Comparison of ENCODE assay signal across 12 mouse cellular contexts in genomic region chr15:93433811-93434210, GRCm38 (mm10). TPM values are rescaled to one million over a fixed set of nuclear protein-coding genes. Genes with fewer than 3 reads are reported as not detected.
DNase-seq lines count a peak whose midpoint lies in the region; ATAC-seq and TF ChIP-seq lines count a peak whose summit lies in the region.
"Had no signal": no experiment of that assay in that cellular context is flagged by ENCODE, and none has a peak within 500 bp of the region (broad histone marks: within the 10 kb centered on the region; RNA-seq: fewer than 3 reads in every experiment).

No protein-coding gene starts in this region.

- no peak overlapping the region for H3K27ac ChIP-seq in heart, embryonic 15.5 days
- H3K27ac ChIP-seq in heart, adult 2 months: no peak overlapping the region
- no peak overlapping the region for H3K27ac ChIP-seq in midbrain, embryonic 11.5 days (ENCODE audit: low read depth, low read length)
- no peak overlapping the region for H3K27ac ChIP-seq in midbrain, embryonic 16.5 days (ENCODE audit: low read length)
- no peak overlapping the region for H3K27ac ChIP-seq in neural tube, embryonic 13.5 days (replicated peaks)
- H3K27ac ChIP-seq in layer of hippocampus, adult 2 months: no peak overlapping the region
- H3K27ac ChIP-seq: embryonic facial prominence, embryonic 15.5 days; liver, embryonic 15.5 days; midbrain, embryonic 12.5 days had no signal

- 49% methylated on average over 11 of the region's 11 CpGs for WGBS in heart, embryonic 15.5 days
- 49% methylated on average over 11 of the region's 11 CpGs for WGBS in heart, adult 2 months
- 80% methylated on average over 11 of the region's 11 CpGs for WGBS in midbrain, embryonic 11.5 days
- WGBS in midbrain, embryonic 16.5 days: 76% methylated on average over 11 of the region's 11 CpGs
- 59% methylated on average over 11 of the region's 11 CpGs for WGBS in neural tube, embryonic 13.5 days

- H3K9ac ChIP-seq in heart, embryonic 15.5 days: no peak overlapping the region
- H3K9ac ChIP-seq in heart, adult 2 months (ENCODE audit: low read depth, low read length): no peak overlapping the region
- no peak overlapping the region for H3K9ac ChIP-seq in midbrain, embryonic 11.5 days (ENCODE audit: low read length)
- no peak overlapping the region for H3K9ac ChIP-seq in midbrain, embryonic 16.5 days (ENCODE audit: low read depth, low read length)
- H3K9ac ChIP-seq in neural tube, embryonic 13.5 days: 0 out of 2 replicates have a peak overlapping the region, but pooled peaks have one; percentile 13
- H3K9ac ChIP-seq: embryonic facial prominence, embryonic 15.5 days; liver, embryonic 15.5 days; midbrain, embryonic 12.5 days had no signal

- intact Hi-C loops in heart, adult 2 months (cut with DNase I): no loop called here

- no peak overlapping the region for H3K4me2 ChIP-seq in heart, embryonic 15.5 days
- H3K4me2 ChIP-seq in midbrain, embryonic 11.5 days: no peak overlapping the region
- no peak overlapping the region for H3K4me2 ChIP-seq in midbrain, embryonic 16.5 days (ENCODE audit: low read length)
- no peak overlapping the region for H3K4me2 ChIP-seq in neural tube, embryonic 13.5 days
- H3K4me2 ChIP-seq: embryonic facial prominence, embryonic 15.5 days; liver, embryonic 15.5 days; midbrain, embryonic 12.5 days had no signal

- no peaks in the 10 kb centered on the region for H3K79me2 ChIP-seq in heart, adult 2 months (replicated peaks; ENCODE audit: control insufficient read depth, insufficient read depth, low read length)

- no peak overlapping the region for H3K4me3 ChIP-seq in heart, embryonic 15.5 days
- no peak overlapping the region for H3K4me3 ChIP-seq in heart, adult 2 months
- H3K4me3 ChIP-seq in midbrain, embryonic 11.5 days (ENCODE audit: low read depth, low read length): no peak overlapping the region
- no peak overlapping the region for H3K4me3 ChIP-seq in midbrain, embryonic 16.5 days (ENCODE audit: low read depth, low read length)
- H3K4me3 ChIP-seq in neural tube, embryonic 13.5 days: no peak overlapping the region
- no peak overlapping the region for H3K4me3 ChIP-seq in layer of hippocampus, adult 2 months
- H3K4me3 ChIP-seq: embryonic facial prominence, embryonic 15.5 days; liver, embryonic 15.5 days; midbrain, embryonic 12.5 days had no signal

- TF ChIP-seq POLR2A in heart, adult 2 months (IDR thresholded peaks at IDR 0.05; ENCODE audit: insufficient read depth, low read depth, low read length): no peak

- TF ChIP-seq CTCF in heart, adult 2 months (IDR thresholded peaks at IDR 0.05): no peak
- TF ChIP-seq CTCF in layer of hippocampus, adult 2 months (conservative IDR thresholded peaks at IDR 0.05): no peak

- 0 out of 2 replicates have a peak, but pooled peaks cover 2% of the 10 kb centered on the region for H3K4me1 ChIP-seq in heart, embryonic 15.5 days (replicated peaks)
- no peaks in the 10 kb centered on the region for H3K4me1 ChIP-seq in heart, adult 2 months (ENCODE audit: control insufficient read depth, insufficient read depth, low read length)
- H3K4me1 ChIP-seq in midbrain, embryonic 11.5 days (ENCODE audit: control insufficient read depth, insufficient read depth, low read length): no peaks in the 10 kb centered on the region
- H3K4me1 ChIP-seq in midbrain, embryonic 16.5 days (ENCODE audit: control insufficient read depth, insufficient read depth, low read length): 0 out of 2 replicates have a peak, but pooled peaks cover 2% of the 10 kb centered on the region
- H3K4me1 ChIP-seq in neural tube, embryonic 13.5 days (replicated peaks): peaks cover 9% of the 10 kb centered on the region
- H3K4me1 ChIP-seq: embryonic facial prominence, embryonic 15.5 days; liver, embryonic 15.5 days had no signal

- no peak for TF ChIP-seq EP300 in heart, adult 2 months (IDR thresholded peaks at IDR 0.05; ENCODE audit: insufficient read depth, low read depth, low read length)

- H3K36me3 ChIP-seq in heart, embryonic 15.5 days: peaks cover 1% of the 10 kb centered on the region; the same call in 1 of the 2 replicates
- H3K36me3 ChIP-seq in heart, adult 2 months (ENCODE audit: control insufficient read depth, insufficient read depth, low read length): no peaks in the 10 kb centered on the region
- no peaks in the 10 kb centered on the region for H3K36me3 ChIP-seq in midbrain, embryonic 11.5 days (ENCODE audit: control insufficient read depth, insufficient read depth, low read length)
- H3K36me3 ChIP-seq in midbrain, embryonic 16.5 days (ENCODE audit: control insufficient read depth, insufficient read depth, low read length): no peaks in the 10 kb centered on the region
- peaks cover 9% of the 10 kb centered on the region; the same call in 1 of the 2 replicates for H3K36me3 ChIP-seq in neural tube, embryonic 13.5 days
- H3K36me3 ChIP-seq: midbrain, embryonic 12.5 days had no signal

- 0 out of 2 replicates have a peak, but pooled peaks have one; percentile 18 for ATAC-seq in heart, embryonic 15.5 days (replicated peaks; ENCODE audit: insufficient number of reproducible peaks, insufficient read depth, low FRiP score, low read depth)
- 0 out of 2 replicates have a peak, but pooled peaks have one; percentile 44 for ATAC-seq in midbrain, embryonic 11.5 days (ENCODE audit: low FRiP score)
- no peak for ATAC-seq in midbrain, embryonic 16.5 days
- ATAC-seq in neural tube, embryonic 13.5 days (ENCODE audit: low read depth): no peak
- ATAC-seq: Patski had no signal

- H3K9me3 ChIP-seq in heart, embryonic 15.5 days (replicated peaks): no peaks in the 10 kb centered on the region
- no peaks in the 10 kb centered on the region for H3K9me3 ChIP-seq in midbrain, embryonic 11.5 days (ENCODE audit: control insufficient read depth, low read length)
- no peaks in the 10 kb centered on the region for H3K9me3 ChIP-seq in midbrain, embryonic 16.5 days (replicated peaks; ENCODE audit: control insufficient read depth, low read length, poor library complexity, severe bottlenecking)
- H3K9me3 ChIP-seq in neural tube, embryonic 13.5 days: no peaks in the 10 kb centered on the region
- H3K9me3 ChIP-seq: embryonic facial prominence, embryonic 15.5 days; liver, embryonic 15.5 days; midbrain, embryonic 12.5 days had no signal

- DNase-seq in heart, adult 2 months: no peak
- DNase-seq in midbrain, embryonic 11.5 days (ENCODE audit: low spot score, missing footprints): peak; percentile 82
- DNase-seq in embryo, embryonic 11.5 days (ENCODE audit: low read depth, low spot score): peak; percentile 22
- DNase-seq in layer of hippocampus, adult 2 months (ENCODE audit: low spot score in 2 of 2): no peak
- DNase-seq in gastrocnemius, adult 18-20 months (ENCODE audit: low spot score): no peak

- H3K27me3 ChIP-seq in heart, embryonic 15.5 days: no peaks in the 10 kb centered on the region
- H3K27me3 ChIP-seq in heart, adult 2 months (ENCODE audit: control insufficient read depth, insufficient read depth, low read length): no peaks in the 10 kb centered on the region
- H3K27me3 ChIP-seq in midbrain, embryonic 11.5 days (ENCODE audit: control insufficient read depth, insufficient read depth, low read length): no peaks in the 10 kb centered on the region
- no peaks in the 10 kb centered on the region for H3K27me3 ChIP-seq in midbrain, embryonic 16.5 days (ENCODE audit: control insufficient read depth, insufficient read depth, low read depth, low read length)
- no peaks in the 10 kb centered on the region for H3K27me3 ChIP-seq in neural tube, embryonic 13.5 days
- H3K27me3 ChIP-seq: embryonic facial prominence, embryonic 15.5 days; liver, embryonic 15.5 days; midbrain, embryonic 12.5 days; Patski had no signal

RNA-seq across cellular contexts. Expression of gene Pphln1, which starts 35.7 kb away (rescaled TPM):
- polyA plus RNA-seq in heart, embryonic 15.5 days (2015; fragmentation: Nextera tagmentation; extraction: Ambion mirVana): 31.9 and 35.3 TPM in 2 replicates
- total RNA-seq in heart, adult 2 months (2021): 10 to 100 TPM; 20.9 to 21.6 TPM
- polyA plus RNA-seq in heart, adult 2 months (2012; rRNA removed): 6.0 and 10.3 TPM in 2 replicates
- polyA plus RNA-seq in midbrain, embryonic 11.5 days (2014; fragmentation: Nextera tagmentation; extraction: Ambion mirVana): 62.5 and 66.3 TPM in 2 replicates
- 37.2 and 40.6 TPM in 2 replicates for polyA plus RNA-seq in midbrain, embryonic 16.5 days (2015; fragmentation: Nextera tagmentation; extraction: Ambion mirVana)
- polyA plus RNA-seq in neural tube, embryonic 13.5 days (2015; fragmentation: Nextera tagmentation; extraction: Ambion mirVana): 46.8 and 48.9 TPM in 2 replicates
- 10 to 100 TPM; 39.2 to 41.3 TPM for total RNA-seq in layer of hippocampus, adult 2 months (2021)
- 10 to 100 TPM; 12.2 to 12.4 TPM for total RNA-seq in gastrocnemius, adult 18-20 months (2021)

RNA-seq across cellular contexts. Expression of gene Zcrb1, which starts 35.7 kb away (rescaled TPM):
- 99.7 and 115 TPM in 2 replicates for polyA plus RNA-seq in heart, embryonic 15.5 days (2015; fragmentation: Nextera tagmentation; extraction: Ambion mirVana)
- 10 to 100 TPM; 89.3 to 97.3 TPM for total RNA-seq in heart, adult 2 months (2021)
- polyA plus RNA-seq in heart, adult 2 months (2012; rRNA removed): 33.0 and 52.7 TPM in 2 replicates
- 163 and 179 TPM in 2 replicates for polyA plus RNA-seq in midbrain, embryonic 11.5 days (2014; fragmentation: Nextera tagmentation; extraction: Ambion mirVana)
- 151 and 161 TPM in 2 replicates for polyA plus RNA-seq in midbrain, embryonic 16.5 days (2015; fragmentation: Nextera tagmentation; extraction: Ambion mirVana)
- polyA plus RNA-seq in neural tube, embryonic 13.5 days (2015; fragmentation: Nextera tagmentation; extraction: Ambion mirVana): 190 and 192 TPM in 2 replicates
- 10 to 100 TPM; 71.0 to 80.2 TPM for total RNA-seq in layer of hippocampus, adult 2 months (2021)
- 100 to 1,000 TPM; 138 to 149 TPM for total RNA-seq in gastrocnemius, adult 18-20 months (2021)

Comparison
In these comparisons a context has a peak if more than half of its experiments do, and no peak if none do; other contexts are left out.
1. ATAC-seq: peak in heart, embryonic 15.5 days (single experiment) and midbrain, embryonic 11.5 days (single experiment); none in midbrain, embryonic 16.5 days (single experiment) and neural tube, embryonic 13.5 days (single experiment).
2. DNase-seq: peak in midbrain, embryonic 11.5 days (single experiment) and embryo, embryonic 11.5 days (single experiment); none in heart, adult 2 months (0 of 2), layer of hippocampus, adult 2 months (0 of 2) and gastrocnemius, adult 18-20 months (single experiment).